Mouse (Mus musculus) kidney, embryonic 15.5 days (tissue): ENCODE measurements around the gene Cit. TPM values are rescaled to one million over a fixed set of nuclear protein-coding genes. Genes with fewer than 3 reads are reported as not detected.

Experiments used
- ATAC-seq: fragments of 200-750 bp; cut with Nextera tagmentation; replicated peaks from 2 replicates; pipeline ENCODE4 v1.8.0; 2017; ENCODE audit warnings: moderate TSS enrichment; ENCODE audit not compliant: low FRiP score
- H3K27ac ChIP-seq: fragments of 300-500 bp; sonication (generic); 2 replicates; pipeline ENCODE4 v1.5.1; 2015; ENCODE audit warnings: mild to moderate bottlenecking, inconsistent platforms
- H3K27me3 ChIP-seq: fragments of 300-500 bp; sonication (generic); 2 replicates; pipeline ENCODE4 v1.6.1; 2015; ENCODE audit warnings: inconsistent platforms
- H3K36me3 ChIP-seq: fragments of 300-500 bp; sonication (generic); 2 replicates; pipeline ENCODE4 v1.6.1; 2015; ENCODE audit warnings: inconsistent platforms
- H3K4me1 ChIP-seq: fragments of 300-500 bp; sonication (generic); 2 replicates; pipeline ENCODE4 v1.6.1; 2015; ENCODE audit warnings: inconsistent platforms
- H3K4me2 ChIP-seq: fragments of 300-500 bp; sonication (generic); 2 replicates; pipeline ENCODE4 v1.6.1; 2015; ENCODE audit warnings: moderate library complexity, mild to moderate bottlenecking, inconsistent platforms
- H3K4me3 ChIP-seq: fragments of 300-500 bp; sonication (generic); replicated peaks from 2 replicates; pipeline ENCODE4 v1.5.1; 2015; ENCODE audit warnings: mild to moderate bottlenecking, inconsistent platforms
- H3K9ac ChIP-seq: fragments of 300-500 bp; sonication (generic); 2 replicates; pipeline ENCODE4 v1.6.1; 2015; ENCODE audit warnings: mild to moderate bottlenecking, inconsistent platforms
- H3K9me3 ChIP-seq: fragments of 300-500 bp; sonication (generic); replicated peaks from 2 replicates; pipeline ENCODE4 v1.6.1; 2016; ENCODE audit warnings: inconsistent platforms
- WGBS: fragments of 180-500 bp; shearing (Covaris S2); methylation state at CpG from one replicate; pipeline ENCODE4 v1.1.7; 2015; ENCODE audit warnings: mixed read lengths; 5-methylcytosine and 5-hydroxymethylcytosine counted together
- polyA plus RNA-seq: library from polyadenylated mRNA; unstranded; fragments of >200 nt; fragmentation: Nextera tagmentation; extraction: Ambion mirVana; gene quantifications from 2 replicates; pipeline ENCODE4 v1.2.1, GENCODE M21; 2015

Cit gene
- polyA plus RNA-seq, 1 experiment from 2014 or later = 39.2 TPM

- ATAC-seq = no peak
- no peaks in the 10 kb centered on the region for H3K27me3 ChIP-seq
- WGBS = 57% methylated on average over 16 of the region's 16 CpGs
- H3K4me1 ChIP-seq = peaks cover 46% of the 10 kb centered on the region
- H3K9me3 ChIP-seq = no peaks in the 10 kb centered on the region
- H3K4me3 ChIP-seq = no peak overlapping the region
- H3K9ac ChIP-seq = no peak overlapping the region
- H3K4me2 ChIP-seq = no peak overlapping the region
- H3K36me3 ChIP-seq = peaks cover 46% of the 10 kb centered on the region
- H3K27ac ChIP-seq = peak overlapping the region; percentile 88
Measured at GRCm38 (mm10) chr5:115979134-115979696, 134.1 kb downstream of the Cit start.

GRCm38 (mm10) chr5:115980537-115980936 lies 135.5 kb downstream of the Cit start:
- 68% methylated on average over 9 of the region's 9 CpGs for WGBS
- peaks cover 45% of the 10 kb centered on the region for H3K36me3 ChIP-seq
- H3K9me3 ChIP-seq = no peaks in the 10 kb centered on the region
- H3K27me3 ChIP-seq = no peaks in the 10 kb centered on the region
- peaks cover 46% of the 10 kb centered on the region for H3K4me1 ChIP-seq
- H3K4me3 ChIP-seq = no peak overlapping the region
- peak overlapping the region; percentile 45 for H3K27ac ChIP-seq
- no peak for ATAC-seq
- no peak overlapping the region for H3K9ac ChIP-seq
- H3K4me2 ChIP-seq = no peak overlapping the region

GRCm38 (mm10) chr5:115982671-115983373 lies 137.7 kb downstream of the Cit start:
- H3K27ac ChIP-seq = peak overlapping the region; percentile 56; the same call in 1 of the 2 replicates

GRCm38 (mm10) chr5:115984392-115984791 lies 139.3 kb downstream of the Cit start:
- H3K4me1 ChIP-seq = peaks cover 18% of the 10 kb centered on the region
- no peak overlapping the region for H3K4me2 ChIP-seq
- no peak overlapping the region for H3K4me3 ChIP-seq
- H3K9ac ChIP-seq = no peak overlapping the region
- H3K9me3 ChIP-seq = no peaks in the 10 kb centered on the region
- H3K27me3 ChIP-seq = no peaks in the 10 kb centered on the region
- H3K27ac ChIP-seq = no peak overlapping the region
- H3K36me3 ChIP-seq = peaks cover 74% of the 10 kb centered on the region
- 89% methylated on average over 6 of the region's 6 CpGs for WGBS
- no peak for ATAC-seq

More at GRCm38 (mm10) chr5:115982671-115983373, 137.7 kb downstream of the Cit start:
- Histone ChIP-seq H3K4me2 (no peak overlapping the region), H3K9me3 (no peaks in the 10 kb centered on the region), H3K4me3 (no peak overlapping the region), H3K27me3 (no peaks in the 10 kb centered on the region), H3K4me1 (peaks cover 32% of the 10 kb centered on the region), H3K9ac (no peak overlapping the region), H3K36me3 (peaks cover 60% of the 10 kb centered on the region)
- WGBS = 56% methylated on average over 7 of the region's 7 CpGs
- no peak for ATAC-seq

GRCm38 (mm10) chr5:115985101-115985500 lies 140.0 kb downstream of the Cit start:
- peaks cover 74% of the 10 kb centered on the region for H3K36me3 ChIP-seq
- WGBS = 91% methylated on average over 11 of the region's 11 CpGs

DNA sequence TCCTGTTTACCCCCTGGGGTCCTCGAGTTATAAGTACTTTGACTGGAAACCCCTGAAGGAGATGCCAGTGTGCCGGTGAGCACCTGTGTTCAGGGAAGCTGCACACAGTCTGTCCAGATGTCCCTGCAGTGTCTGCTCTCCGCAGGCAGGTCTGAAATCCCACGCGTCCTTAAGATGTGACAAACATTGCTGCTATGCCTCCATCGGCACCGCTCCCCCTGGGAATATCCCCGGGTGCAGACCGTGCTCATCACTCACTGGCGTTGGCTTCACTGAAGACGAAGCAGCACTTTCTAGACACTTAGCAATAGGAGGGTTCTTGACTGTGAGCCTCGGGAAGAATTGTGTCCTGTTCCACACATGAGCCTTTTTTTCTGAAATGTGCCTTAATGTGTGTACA lies 142.2 kb downstream of the Cit start:
- Histone ChIP-seq H3K36me3 (peaks cover 82% of the 10 kb centered on the region), H3K4me3 (no peak overlapping the region), H3K9me3 (no peaks in the 10 kb centered on the region; the same call in 1 of the 2 replicates), H3K9ac (no peak overlapping the region), H3K4me1 (peaks cover 11% of the 10 kb centered on the region), H3K4me2 (no peak overlapping the region), H3K27ac (no peak overlapping the region), H3K27me3 (no peaks in the 10 kb centered on the region)
- no peak for ATAC-seq
- WGBS = 87% methylated on average over 12 of the region's 12 CpGs

More at GRCm38 (mm10) chr5:115985101-115985500, 140.0 kb downstream of the Cit start:
- ATAC-seq = no peak
- peaks cover 18% of the 10 kb centered on the region for H3K4me1 ChIP-seq
- H3K9me3 ChIP-seq = no peaks in the 10 kb centered on the region
- no peaks in the 10 kb centered on the region for H3K27me3 ChIP-seq
- no peak overlapping the region for H3K4me2 ChIP-seq
- no peak overlapping the region for H3K9ac ChIP-seq
- H3K4me3 ChIP-seq = no peak overlapping the region
- H3K27ac ChIP-seq = no peak overlapping the region

DNA sequence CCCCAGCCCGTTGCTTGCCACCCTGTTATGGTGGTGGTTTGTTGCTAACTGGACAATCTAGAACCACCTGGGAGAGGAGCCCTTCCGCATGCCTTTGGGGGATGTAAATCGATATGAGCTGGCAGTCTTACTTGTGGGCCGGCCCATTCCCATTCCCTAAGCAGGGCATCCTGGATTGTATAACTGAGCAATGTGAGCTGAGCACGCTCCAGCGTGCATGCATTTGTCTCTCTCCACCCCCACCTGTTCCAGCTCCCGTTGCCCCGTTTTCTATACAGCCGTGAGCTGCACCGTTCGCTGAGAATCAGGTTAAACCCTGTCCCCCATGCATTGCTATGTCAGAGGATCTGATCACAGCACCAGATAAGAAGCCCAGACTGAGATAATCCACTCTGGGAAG lies 146.6 kb downstream of the Cit start:
- 92% methylated on average over 11 of the region's 11 CpGs for WGBS
- H3K9me3 ChIP-seq = no peaks in the 10 kb centered on the region; the same call in 1 of the 2 replicates

GRCm38 (mm10) chr5:115994101-115994500 lies 149.0 kb downstream of the Cit start:
- H3K27me3 ChIP-seq = no peaks in the 10 kb centered on the region
- H3K36me3 ChIP-seq = peaks cover 75% of the 10 kb centered on the region
- 94% methylated on average over 15 of the region's 15 CpGs for WGBS
- H3K4me2 ChIP-seq = no peak overlapping the region
- ATAC-seq = no peak
- H3K4me1 ChIP-seq = 0 out of 2 replicates have a peak, but pooled peaks cover 3% of the 10 kb centered on the region
- no peaks in the 10 kb centered on the region; the same call in 1 of the 2 replicates for H3K9me3 ChIP-seq
- no peak overlapping the region for H3K27ac ChIP-seq
- H3K9ac ChIP-seq = no peak overlapping the region
- H3K4me3 ChIP-seq = no peak overlapping the region

More for the DNA sequence above, 146.6 kb downstream of the Cit start:
- no peak overlapping the region for H3K4me2 ChIP-seq
- H3K9ac ChIP-seq = no peak overlapping the region
- no peaks in the 10 kb centered on the region for H3K4me1 ChIP-seq
- no peaks in the 10 kb centered on the region for H3K27me3 ChIP-seq
- ATAC-seq = no peak
- no peak overlapping the region for H3K27ac ChIP-seq
- H3K4me3 ChIP-seq = no peak overlapping the region
- peaks cover 85% of the 10 kb centered on the region for H3K36me3 ChIP-seq

- no peak for ATAC-seq
- H3K27me3 ChIP-seq = no peaks in the 10 kb centered on the region
- no peak overlapping the region for H3K4me2 ChIP-seq
Measured at GRCm38 (mm10) chr5:115997376-115997775, 152.3 kb downstream of the Cit start.

DNA sequence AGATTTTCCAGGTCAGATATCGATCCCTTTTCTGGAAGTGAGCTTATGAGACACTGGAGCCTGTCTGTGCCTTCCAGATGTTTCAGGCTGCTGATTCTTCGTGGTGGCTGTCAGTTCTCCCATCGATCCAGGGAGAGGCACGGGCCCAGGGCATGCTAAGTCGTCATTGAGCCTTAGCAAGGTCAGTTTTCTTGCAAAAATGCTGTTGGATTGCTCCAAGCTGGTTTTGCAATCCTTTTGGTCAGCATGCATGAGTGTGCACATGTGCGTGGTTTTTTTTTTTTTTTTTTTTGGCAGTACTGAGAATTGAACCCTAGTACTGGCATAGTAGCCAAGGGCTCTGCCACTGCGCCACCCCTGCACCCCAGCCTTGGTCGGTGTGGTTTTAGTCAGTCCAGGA lies 158.1 kb downstream of the Cit start:
- peaks cover 36% of the 10 kb centered on the region for H3K36me3 ChIP-seq
- 78% methylated on average over 8 of the region's 8 CpGs for WGBS
- 0 out of 2 replicates have a peak overlapping the region, but pooled peaks have one; percentile 7 for H3K27ac ChIP-seq
- no peak overlapping the region for H3K4me3 ChIP-seq
- H3K9ac ChIP-seq = no peak overlapping the region
- no peak for ATAC-seq
- H3K27me3 ChIP-seq = no peaks in the 10 kb centered on the region
- H3K4me2 ChIP-seq = no peak overlapping the region
- peaks cover 30% of the 10 kb centered on the region for H3K4me1 ChIP-seq
- no peaks in the 10 kb centered on the region for H3K9me3 ChIP-seq

More at GRCm38 (mm10) chr5:115997376-115997775, 152.3 kb downstream of the Cit start:
- 80% methylated on average over 13 of the region's 13 CpGs for WGBS
- Histone ChIP-seq H3K36me3 (peaks cover 70% of the 10 kb centered on the region), H3K27ac (no peak overlapping the region), H3K4me3 (no peak overlapping the region), H3K4me1 (0 out of 2 replicates have a peak, but pooled peaks cover 3% of the 10 kb centered on the region), H3K9me3 (no peaks in the 10 kb centered on the region), H3K9ac (no peak overlapping the region)

- 26% methylated on average over 13 of the region's 13 CpGs for WGBS
- no peak overlapping the region for H3K27ac ChIP-seq
- no peaks in the 10 kb centered on the region for H3K9me3 ChIP-seq
- H3K4me1 ChIP-seq = peaks cover 35% of the 10 kb centered on the region
- ATAC-seq = peak; percentile 55; the same call in 1 of the 2 replicates
- H3K4me2 ChIP-seq = peak overlapping the region; percentile 20; the same call in 1 of the 2 replicates
- H3K36me3 ChIP-seq = peaks cover 36% of the 10 kb centered on the region
- no peak overlapping the region for H3K9ac ChIP-seq
- H3K27me3 ChIP-seq = no peaks in the 10 kb centered on the region
- H3K4me3 ChIP-seq = no peak overlapping the region
Measured at GRCm38 (mm10) chr5:116003825-116004224, 158.7 kb downstream of the Cit start.

- Histone ChIP-seq H3K4me1 (peaks cover 39% of the 10 kb centered on the region), H3K36me3 (peaks cover 34% of the 10 kb centered on the region), H3K27me3 (no peaks in the 10 kb centered on the region), H3K27ac (peak overlapping the region; percentile 22; the same call in 1 of the 2 replicates), H3K4me3 (no peak overlapping the region), H3K9me3 (no peaks in the 10 kb centered on the region), H3K9ac (no peak overlapping the region), H3K4me2 (peak overlapping the region; percentile 20; the same call in 1 of the 2 replicates)
- ATAC-seq = no peak
- 80% methylated on average over 10 of the region's 10 CpGs for WGBS
Measured at GRCm38 (mm10) chr5:116004271-116004670, 159.2 kb downstream of the Cit start.
